Mouse (Mus musculus): ENCODE data around the gene Gm11563. TPM values are rescaled to one million over a fixed set of nuclear protein-coding genes. Genes with fewer than 3 reads are reported as not detected.
"Not testable (repeated sequence)": the region's sequence is repeated elsewhere in the genome, so short reads cannot be mapped to it uniquely, and the experiment has no call there.

Gene Gm11563
- polyA plus RNA-seq, 1 experiment from 2014 or later = not detected

- no peak overlapping the region for H3K9ac ChIP-seq (ENCODE audit: low read length)
- H3K4me2 ChIP-seq (ENCODE audit: low read depth, low read length) = no peak overlapping the region
- no peaks in the 10 kb centered on the region for H3K9me3 ChIP-seq (replicated peaks; ENCODE audit: control insufficient read depth, low read length)
- no peak for ATAC-seq (ENCODE audit: insufficient read depth, low FRiP score)
- no peak overlapping the region for H3K27ac ChIP-seq (ENCODE audit: low read length)
- no peaks in the 10 kb centered on the region for H3K27me3 ChIP-seq (ENCODE audit: control insufficient read depth, insufficient read depth, low read length)
- no peaks in the 10 kb centered on the region for H3K36me3 ChIP-seq (ENCODE audit: control insufficient read depth, insufficient read depth, low read length)
- no peak overlapping the region for H3K4me3 ChIP-seq (replicated peaks; ENCODE audit: low read length)
- 84% methylated on average over 15 of the region's 15 CpGs for WGBS
- H3K4me1 ChIP-seq (ENCODE audit: control insufficient read depth, insufficient read depth, low read length) = no peaks in the 10 kb centered on the region
Observed at GRCm38 (mm10) chr11:99646444-99646843, 12.3 kb downstream of the Gm11563 start.

GRCm38 (mm10) chr11:99644351-99644750, 14.4 kb downstream of the Gm11563 start:
- WGBS = 68% methylated on average over 3 of the region's 3 CpGs
- ATAC-seq (ENCODE audit: insufficient read depth, low FRiP score) = no peak
- Histone ChIP-seq H3K27ac (ENCODE audit: low read length) (no peak overlapping the region), H3K4me2 (ENCODE audit: low read depth, low read length) (no peak overlapping the region), H3K9ac (ENCODE audit: low read length) (no peak overlapping the region), H3K4me3 (replicated peaks; ENCODE audit: low read length) (no peak overlapping the region), H3K36me3 (ENCODE audit: control insufficient read depth, insufficient read depth, low read length) (no peaks in the 10 kb centered on the region), H3K9me3 (replicated peaks; ENCODE audit: control insufficient read depth, low read length) (no peaks in the 10 kb centered on the region), H3K4me1 (ENCODE audit: control insufficient read depth, insufficient read depth, low read length) (no peaks in the 10 kb centered on the region), H3K27me3 (ENCODE audit: control insufficient read depth, insufficient read depth, low read length) (no peaks in the 10 kb centered on the region)

GRCm38 (mm10) chr11:99643635-99644139, 15.1 kb downstream of the Gm11563 start, which contains the start of gene Krtap4-7:
TSS of gene Krtap4-7 (minus strand) at chr11:99644089.
- H3K36me3 ChIP-seq (ENCODE audit: control insufficient read depth, insufficient read depth, low read length); ATAC-seq (ENCODE audit: insufficient read depth, low FRiP score); H3K9me3 ChIP-seq (replicated peaks; ENCODE audit: control insufficient read depth, low read length); H3K27me3 ChIP-seq (ENCODE audit: control insufficient read depth, insufficient read depth, low read length); H3K4me1 ChIP-seq (ENCODE audit: control insufficient read depth, insufficient read depth, low read length); H3K9ac ChIP-seq (ENCODE audit: low read length); H3K4me2 ChIP-seq (ENCODE audit: low read depth, low read length); H3K4me3 ChIP-seq (replicated peaks; ENCODE audit: low read length); H3K27ac ChIP-seq (ENCODE audit: low read length): not testable (repeated sequence)
- WGBS = 80% methylated on average over 9 of the region's 9 CpGs

GRCm38 (mm10) chr11:99640926-99641325, 17.8 kb downstream of the Gm11563 start:
- no peak overlapping the region for H3K4me2 ChIP-seq (ENCODE audit: low read depth, low read length)
- no peak for ATAC-seq (ENCODE audit: insufficient read depth, low FRiP score)
- H3K27ac ChIP-seq (ENCODE audit: low read length) = no peak overlapping the region
- no peaks in the 10 kb centered on the region for H3K36me3 ChIP-seq (ENCODE audit: control insufficient read depth, insufficient read depth, low read length)
- no peaks in the 10 kb centered on the region for H3K4me1 ChIP-seq (ENCODE audit: control insufficient read depth, insufficient read depth, low read length)
- 27% methylated on average over 1 of the region's 1 CpGs for WGBS
- H3K9me3 ChIP-seq (replicated peaks; ENCODE audit: control insufficient read depth, low read length) = no peaks in the 10 kb centered on the region
- H3K9ac ChIP-seq (ENCODE audit: low read length) = no peak overlapping the region
- no peaks in the 10 kb centered on the region for H3K27me3 ChIP-seq (ENCODE audit: control insufficient read depth, insufficient read depth, low read length)
- no peak overlapping the region for H3K4me3 ChIP-seq (replicated peaks; ENCODE audit: low read length)

GRCm38 (mm10) chr11:99637086-99637485, 21.7 kb downstream of the Gm11563 start:
- Histone ChIP-seq H3K4me1 (ENCODE audit: control insufficient read depth, insufficient read depth, low read length) (no peaks in the 10 kb centered on the region), H3K36me3 (ENCODE audit: control insufficient read depth, insufficient read depth, low read length) (no peaks in the 10 kb centered on the region), H3K9ac (ENCODE audit: low read length) (no peak overlapping the region), H3K4me2 (ENCODE audit: low read depth, low read length) (no peak overlapping the region), H3K4me3 (replicated peaks; ENCODE audit: low read length) (no peak overlapping the region), H3K27ac (ENCODE audit: low read length) (no peak overlapping the region), H3K9me3 (replicated peaks; ENCODE audit: control insufficient read depth, low read length) (no peaks in the 10 kb centered on the region), H3K27me3 (ENCODE audit: control insufficient read depth, insufficient read depth, low read length) (no peaks in the 10 kb centered on the region)
- ATAC-seq (ENCODE audit: insufficient read depth, low FRiP score) = no peak
- 62% methylated on average over 1 of the region's 1 CpGs for WGBS

GRCm38 (mm10) chr11:99634653-99635134, 24.1 kb downstream of the Gm11563 start, which contains the start of gene Krtap4-2:
TSS of gene Krtap4-2 (minus strand) at chr11:99635084.
- Histone ChIP-seq H3K4me3 (replicated peaks; ENCODE audit: low read length) (no peak within 1 kb of the TSS), H3K9me3 (replicated peaks; ENCODE audit: control insufficient read depth, low read length) (no peaks in the 10 kb centered on the region), H3K27ac (ENCODE audit: low read length) (no peak within 1 kb of the TSS), H3K27me3 (ENCODE audit: control insufficient read depth, insufficient read depth, low read length) (no peaks in the 10 kb centered on the region), H3K9ac (ENCODE audit: low read length) (no peak within 1 kb of the TSS), H3K4me1 (ENCODE audit: control insufficient read depth, insufficient read depth, low read length) (no peaks in the 10 kb centered on the region), H3K4me2 (ENCODE audit: low read depth, low read length) (no peak within 1 kb of the TSS), H3K36me3 (ENCODE audit: control insufficient read depth, insufficient read depth, low read length) (no peaks in the 10 kb centered on the region)
- ATAC-seq (ENCODE audit: insufficient read depth, low FRiP score) = no peak
- WGBS = 34% methylated on average over 7 of the region's 8 CpGs

GRCm38 (mm10) chr11:99633293-99633692, 25.5 kb downstream of the Gm11563 start:
- Histone ChIP-seq H3K9ac (ENCODE audit: low read length) (no peak overlapping the region), H3K4me1 (ENCODE audit: control insufficient read depth, insufficient read depth, low read length) (no peaks in the 10 kb centered on the region), H3K9me3 (replicated peaks; ENCODE audit: control insufficient read depth, low read length) (no peaks in the 10 kb centered on the region), H3K27me3 (ENCODE audit: control insufficient read depth, insufficient read depth, low read length) (no peaks in the 10 kb centered on the region), H3K27ac (ENCODE audit: low read length) (no peak overlapping the region), H3K36me3 (ENCODE audit: control insufficient read depth, insufficient read depth, low read length) (no peaks in the 10 kb centered on the region), H3K4me3 (replicated peaks; ENCODE audit: low read length) (no peak overlapping the region), H3K4me2 (ENCODE audit: low read depth, low read length) (no peak overlapping the region)
- 72% methylated on average over 2 of the region's 2 CpGs for WGBS
- ATAC-seq (ENCODE audit: insufficient read depth, low FRiP score) = no peak

- Histone ChIP-seq H3K9me3 (replicated peaks; ENCODE audit: control insufficient read depth, low read length) (no peaks in the 10 kb centered on the region), H3K36me3 (ENCODE audit: control insufficient read depth, insufficient read depth, low read length) (no peaks in the 10 kb centered on the region), H3K4me3 (replicated peaks; ENCODE audit: low read length) (no peak overlapping the region), H3K27ac (ENCODE audit: low read length) (no peak overlapping the region), H3K4me2 (ENCODE audit: low read depth, low read length) (no peak overlapping the region), H3K27me3 (ENCODE audit: control insufficient read depth, insufficient read depth, low read length) (no peaks in the 10 kb centered on the region), H3K9ac (ENCODE audit: low read length) (no peak overlapping the region), H3K4me1 (ENCODE audit: control insufficient read depth, insufficient read depth, low read length) (no peaks in the 10 kb centered on the region)
- WGBS = 49% methylated on average over 3 of the region's 3 CpGs
- ATAC-seq (ENCODE audit: insufficient read depth, low FRiP score) = peak; percentile 60; the same call in 1 of the 2 replicates
Observed at GRCm38 (mm10) chr11:99630890-99631289, 27.9 kb downstream of the Gm11563 start.

GRCm38 (mm10) chr11:99628138-99628537, 30.6 kb downstream of the Gm11563 start, which contains the start of gene Krtap4-1:
TSS of gene Krtap4-1 (minus strand) at chr11:99628238.
- H3K9me3 ChIP-seq (replicated peaks; ENCODE audit: control insufficient read depth, low read length) = no peaks in the 10 kb centered on the region
- H3K4me1 ChIP-seq (ENCODE audit: control insufficient read depth, insufficient read depth, low read length) = no peaks in the 10 kb centered on the region
- H3K27me3 ChIP-seq (ENCODE audit: control insufficient read depth, insufficient read depth, low read length) = no peaks in the 10 kb centered on the region
- no peaks in the 10 kb centered on the region for H3K36me3 ChIP-seq (ENCODE audit: control insufficient read depth, insufficient read depth, low read length)
- H3K27ac ChIP-seq (ENCODE audit: low read length) = no peak within 1 kb of the TSS
- no peak within 1 kb of the TSS for H3K9ac ChIP-seq (ENCODE audit: low read length)
- H3K4me2 ChIP-seq (ENCODE audit: low read depth, low read length) = no peak within 1 kb of the TSS
- WGBS = 79% methylated on average over 4 of the region's 4 CpGs
- no peak within 1 kb of the TSS for H3K4me3 ChIP-seq (replicated peaks; ENCODE audit: low read length)
- ATAC-seq (ENCODE audit: insufficient read depth, low FRiP score) = no peak
